Mouse (Mus musculus): Measurements from ENCODE around the gene Gprc5c. TPM values are rescaled to one million over a fixed set of nuclear protein-coding genes. Genes with fewer than 3 reads are reported as not detected.
A peak's percentile ranks its signal among the peaks of the same experiment; 100 is the strongest.

Gene Gprc5c
- polyA plus RNA-seq, 1 experiment from 2014 or later, result 24.9 TPM

- peaks cover 13% of the 10 kb centered on the region for H3K36me3 ChIP-seq (replicated peaks; ENCODE audit: insufficient read depth, low read length)
- no peak overlapping the region for H3K4me2 ChIP-seq (ENCODE audit: low read depth, low read length)
- H3K9ac ChIP-seq (replicated peaks), result no peak overlapping the region
- H3K4me1 ChIP-seq (ENCODE audit: insufficient read depth), result peaks cover 40% of the 10 kb centered on the region
- H3K9me3 ChIP-seq (ENCODE audit: low read length), result no peaks in the 10 kb centered on the region
- H3K27ac ChIP-seq (ENCODE audit: low read depth), result peak overlapping the region; percentile 39; the same call in 1 of the 2 replicates
- no peak for ATAC-seq
- no peaks in the 10 kb centered on the region for H3K27me3 ChIP-seq (ENCODE audit: insufficient read depth, low read length)
- H3K4me3 ChIP-seq (ENCODE audit: low read depth, low read length), result no peak overlapping the region
- WGBS (ENCODE audit: insufficient replicate concordance), result 59% methylated on average over 9 of the region's 9 CpGs
- no peak for DNase-seq
- no peak for TF ChIP-seq CTCF (IDR thresholded peaks at IDR 0.05; ENCODE audit: low read depth)
- TF ChIP-seq EP300 (IDR thresholded peaks at IDR 0.05; ENCODE audit: low read depth), result no peak
Measured at GRCm38 (mm10) chr11:114874226-114875145, 23.5 kb downstream of the Gprc5c start.

GRCm38 (mm10) chr11:114875301-114875801, 24.4 kb downstream of the Gprc5c start:
- Histone ChIP-seq H3K27ac (ENCODE audit: low read depth) (no peak overlapping the region), H3K9ac (replicated peaks) (no peak overlapping the region), H3K36me3 (replicated peaks; ENCODE audit: insufficient read depth, low read length) (peaks cover 12% of the 10 kb centered on the region), H3K4me2 (ENCODE audit: low read depth, low read length) (no peak overlapping the region), H3K9me3 (ENCODE audit: low read length) (no peaks in the 10 kb centered on the region), H3K4me3 (ENCODE audit: low read depth, low read length) (no peak overlapping the region), H3K27me3 (ENCODE audit: insufficient read depth, low read length) (no peaks in the 10 kb centered on the region), H3K4me1 (ENCODE audit: insufficient read depth) (peaks cover 40% of the 10 kb centered on the region)
- ATAC-seq (peak; percentile 23; the same call in 1 of the 2 replicates), DNase-seq (no peak)
- TF ChIP-seq CTCF (IDR thresholded peaks at IDR 0.05; ENCODE audit: low read depth) (no peak), EP300 (IDR thresholded peaks at IDR 0.05; ENCODE audit: low read depth) (no peak)
- 32% methylated on average over 9 of the region's 9 CpGs for WGBS (ENCODE audit: insufficient replicate concordance)

DNA sequence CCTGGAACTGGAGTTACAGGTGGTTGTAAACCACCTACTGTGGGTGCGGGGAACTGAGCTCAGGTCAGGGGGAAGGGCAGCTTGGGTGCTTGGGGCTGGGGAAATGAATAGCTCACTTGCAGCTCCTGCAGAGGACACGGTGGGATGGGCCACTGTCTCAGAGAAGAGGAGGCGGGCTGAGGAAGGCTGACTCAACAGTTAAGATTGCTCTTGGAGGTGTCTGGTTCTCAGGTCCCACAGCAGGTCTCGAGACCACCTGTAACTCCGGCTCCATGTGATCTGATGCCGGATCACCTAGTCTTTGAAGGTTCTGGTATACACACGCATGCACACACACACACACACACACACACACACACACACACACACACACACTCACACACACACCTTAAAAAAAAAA, 25.2 kb downstream of the Gprc5c start:
- no peaks in the 10 kb centered on the region for H3K27me3 ChIP-seq (ENCODE audit: insufficient read depth, low read length)
- H3K9ac ChIP-seq (replicated peaks), result no peak overlapping the region
- ATAC-seq, result no peak
- peaks cover 40% of the 10 kb centered on the region for H3K4me1 ChIP-seq (ENCODE audit: insufficient read depth)
- H3K9me3 ChIP-seq (ENCODE audit: low read length), result no peaks in the 10 kb centered on the region
- 62% methylated on average over 7 of the region's 7 CpGs for WGBS (ENCODE audit: insufficient replicate concordance)
- TF ChIP-seq CTCF (IDR thresholded peaks at IDR 0.05; ENCODE audit: low read depth), result no peak
- peaks cover 4% of the 10 kb centered on the region; the same call in 1 of the 2 replicates for H3K36me3 ChIP-seq (replicated peaks; ENCODE audit: insufficient read depth, low read length)
- no peak overlapping the region for H3K27ac ChIP-seq (ENCODE audit: low read depth)
- no peak for DNase-seq
- H3K4me2 ChIP-seq (ENCODE audit: low read depth, low read length), result no peak overlapping the region
- H3K4me3 ChIP-seq (ENCODE audit: low read depth, low read length), result no peak overlapping the region

DNA sequence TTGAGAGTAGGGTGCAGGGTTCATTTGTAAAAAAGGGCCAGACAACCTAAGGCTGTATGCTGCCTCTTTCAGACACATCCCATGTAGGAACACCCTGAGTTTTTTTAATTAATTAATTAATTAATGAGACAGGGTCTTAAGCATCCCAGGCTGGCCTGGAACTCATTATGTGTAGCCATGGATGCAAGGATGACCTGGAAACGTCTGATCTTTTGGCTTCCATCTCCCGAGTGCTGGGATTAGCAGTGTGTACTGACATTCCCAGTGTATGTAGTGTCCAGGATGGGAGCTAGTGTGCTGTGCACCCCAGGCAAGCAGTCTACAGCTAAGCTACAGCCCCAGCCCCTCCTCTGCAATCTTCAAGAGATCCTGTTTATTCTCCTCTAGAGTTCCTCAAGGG, 25.7 kb downstream of the Gprc5c start:
- H3K36me3 ChIP-seq (replicated peaks; ENCODE audit: insufficient read depth, low read length), result peaks cover 3% of the 10 kb centered on the region; the same call in 1 of the 2 replicates
- no peak overlapping the region for H3K4me2 ChIP-seq (ENCODE audit: low read depth, low read length)
- H3K27me3 ChIP-seq (ENCODE audit: insufficient read depth, low read length), result no peaks in the 10 kb centered on the region
- ATAC-seq, result no peak
- no peaks in the 10 kb centered on the region for H3K9me3 ChIP-seq (ENCODE audit: low read length)
- no peak overlapping the region for H3K27ac ChIP-seq (ENCODE audit: low read depth)
- 56% methylated on average over 2 of the region's 2 CpGs for WGBS (ENCODE audit: insufficient replicate concordance)
- no peak overlapping the region for H3K4me3 ChIP-seq (ENCODE audit: low read depth, low read length)
- no peak for TF ChIP-seq EP300 (IDR thresholded peaks at IDR 0.05; ENCODE audit: low read depth)
- TF ChIP-seq CTCF (IDR thresholded peaks at IDR 0.05; ENCODE audit: low read depth), result no peak
- peaks cover 40% of the 10 kb centered on the region for H3K4me1 ChIP-seq (ENCODE audit: insufficient read depth)
- H3K9ac ChIP-seq (replicated peaks), result no peak overlapping the region
- no peak for DNase-seq

- 20% methylated on average over 3 of the region's 3 CpGs for WGBS (ENCODE audit: insufficient replicate concordance)
- peaks cover 3% of the 10 kb centered on the region; the same call in 1 of the 2 replicates for H3K36me3 ChIP-seq (replicated peaks; ENCODE audit: insufficient read depth, low read length)
- H3K27me3 ChIP-seq (ENCODE audit: insufficient read depth, low read length), result no peaks in the 10 kb centered on the region
- DNase-seq (peak; percentile 63), ATAC-seq (peak; percentile 39; the same call in 1 of the 2 replicates)
- H3K4me2 ChIP-seq (ENCODE audit: low read depth, low read length), result no peak overlapping the region
- TF ChIP-seq EP300 (IDR thresholded peaks at IDR 0.05; ENCODE audit: low read depth) (no peak), CTCF (IDR thresholded peaks at IDR 0.05; ENCODE audit: low read depth) (peak; percentile 81)
- H3K27ac ChIP-seq (ENCODE audit: low read depth), result no peak overlapping the region
- no peaks in the 10 kb centered on the region for H3K9me3 ChIP-seq (ENCODE audit: low read length)
- H3K4me1 ChIP-seq (ENCODE audit: insufficient read depth), result peaks cover 40% of the 10 kb centered on the region
- no peak overlapping the region for H3K9ac ChIP-seq (replicated peaks)
- H3K4me3 ChIP-seq (ENCODE audit: low read depth, low read length), result no peak overlapping the region
Measured at GRCm38 (mm10) chr11:114877145-114877544, 26.2 kb downstream of the Gprc5c start.

DNA sequence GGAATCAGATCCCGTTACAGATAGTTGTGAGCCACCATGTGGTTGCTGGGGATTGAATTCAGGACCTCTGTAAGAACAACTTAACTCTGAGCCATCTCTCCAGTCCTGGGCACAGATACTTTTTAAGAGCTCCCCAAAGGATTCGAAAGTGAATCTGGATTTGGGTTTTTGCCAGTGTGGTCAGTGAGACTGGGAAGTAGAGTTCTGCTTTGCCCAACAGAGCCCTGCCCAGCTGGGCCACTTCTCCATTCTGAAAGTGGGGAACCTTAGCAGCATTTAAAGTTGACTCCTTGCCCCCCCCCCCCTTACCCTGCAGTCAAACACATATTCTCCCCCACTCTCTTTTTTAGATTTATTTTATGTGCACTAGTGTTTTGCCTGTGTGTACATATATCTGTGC, 28.7 kb downstream of the Gprc5c start:
- DNase-seq, result peak; percentile 46
- no peak for TF ChIP-seq EP300 (IDR thresholded peaks at IDR 0.05; ENCODE audit: low read depth)
- TF ChIP-seq CTCF (IDR thresholded peaks at IDR 0.05; ENCODE audit: low read depth), result no peak
- Histone ChIP-seq H3K4me1 (ENCODE audit: insufficient read depth) (peaks cover 29% of the 10 kb centered on the region), H3K27me3 (ENCODE audit: insufficient read depth, low read length) (no peaks in the 10 kb centered on the region), H3K4me3 (ENCODE audit: low read depth, low read length) (no peak overlapping the region), H3K36me3 (replicated peaks; ENCODE audit: insufficient read depth, low read length) (no peaks in the 10 kb centered on the region), H3K9me3 (ENCODE audit: low read length) (no peaks in the 10 kb centered on the region), H3K4me2 (ENCODE audit: low read depth, low read length) (no peak overlapping the region), H3K27ac (ENCODE audit: low read depth) (peak overlapping the region; percentile 37; the same call in 1 of the 2 replicates), H3K9ac (replicated peaks) (no peak overlapping the region)
- WGBS (ENCODE audit: insufficient replicate concordance), result 50% methylated on average over 2 of the region's 2 CpGs
- ATAC-seq, result peak; percentile 31; the same call in 1 of the 2 replicates

Measured in liver, postnatal 0 days (tissue).